In the genomic region with DNA sequence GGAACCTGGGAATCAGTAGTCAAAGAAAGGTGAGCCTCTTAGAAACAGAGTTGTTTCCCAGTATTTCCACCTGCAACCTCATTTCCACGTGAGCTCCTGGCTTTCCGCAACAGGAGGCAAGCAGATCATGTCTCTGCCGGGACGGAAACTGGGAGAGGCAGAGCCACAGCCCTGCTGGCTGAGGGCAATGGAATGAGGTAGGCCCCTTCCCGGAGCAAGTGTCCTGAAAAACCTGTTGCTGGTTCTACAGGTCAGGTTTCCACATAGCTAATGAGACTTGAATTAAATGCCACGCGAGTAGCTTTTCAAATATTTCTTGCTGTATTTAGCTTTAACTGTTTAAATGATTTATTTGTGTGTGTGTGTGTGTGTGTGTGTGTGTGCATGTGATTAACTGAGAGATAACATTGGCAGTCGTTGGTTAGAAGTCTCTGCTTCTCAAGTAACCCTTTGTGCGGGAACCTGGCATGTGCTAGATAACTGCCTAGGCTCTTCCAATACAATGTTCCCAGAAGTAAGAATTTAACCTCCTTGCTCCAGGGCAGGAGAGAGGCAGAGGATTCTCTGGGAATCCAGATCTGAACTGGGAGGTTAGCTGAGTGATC, we compare ENCODE assay signal across 16 mouse cellular contexts. TPM values are rescaled to one million over a fixed set of nuclear protein-coding genes. Genes with fewer than 3 reads are reported as not detected.
DNase-seq lines count a peak whose midpoint lies in the region; ATAC-seq and TF ChIP-seq lines count a peak whose summit lies in the region.
"Had no signal": no experiment of that assay in that cellular context is flagged by ENCODE, and none has a peak within 500 bp of the region (broad histone marks: within the 10 kb centered on the region; RNA-seq: fewer than 3 reads in every experiment).

No protein-coding gene starts in this region.

- H3K4me2 ChIP-seq in intestine, embryonic 15.5 days (replicated peaks): no peak overlapping the region
- H3K4me2 ChIP-seq in intestine, postnatal 0 days (replicated peaks; ENCODE audit: low read depth): no peak overlapping the region; the same call in 1 of the 2 replicates
- H3K4me2 ChIP-seq in lung, embryonic 15.5 days: no peak overlapping the region
- H3K4me2 ChIP-seq in limb, embryonic 15.5 days: no peak overlapping the region
- no peak overlapping the region for H3K4me2 ChIP-seq in stomach, postnatal 0 days (replicated peaks; ENCODE audit: low read depth)
- H3K4me2 ChIP-seq: heart, embryonic 15.5 days; liver, embryonic 12.5 days; midbrain, embryonic 13.5 days had no signal

- H3K9ac ChIP-seq in intestine, embryonic 15.5 days: no peak overlapping the region
- H3K9ac ChIP-seq in intestine, postnatal 0 days (ENCODE audit: low read depth, low read length): no peak overlapping the region
- H3K9ac ChIP-seq in lung, embryonic 15.5 days: no peak overlapping the region
- no peak overlapping the region for H3K9ac ChIP-seq in limb, embryonic 15.5 days
- H3K9ac ChIP-seq in stomach, postnatal 0 days (ENCODE audit: low read length): no peak overlapping the region
- H3K9ac ChIP-seq: heart, embryonic 15.5 days; liver, embryonic 12.5 days; midbrain, embryonic 13.5 days had no signal

- no peak for DNase-seq in lung, adult 2 months
- DNase-seq in stomach, postnatal 0 days (ENCODE audit: low spot score): peak; percentile 76
- no peak for DNase-seq in heart, embryonic 10.5 days (ENCODE audit: low spot score)
- DNase-seq: adrenal gland, postnatal 36 days; cerebellum, postnatal 14 days; embryo, embryonic 11 days; heart, adult 18-20 months; right cerebral cortex, postnatal 14 days had no signal

- ATAC-seq in intestine, embryonic 15.5 days: peak; percentile 85
- ATAC-seq in intestine, postnatal 0 days: no peak
- ATAC-seq in lung, embryonic 15.5 days (ENCODE audit: borderline replicate concordance, extremely low read depth, low FRiP score, low TSS enrichment): no peak
- no peak for ATAC-seq in limb, embryonic 15.5 days (ENCODE audit: insufficient number of reproducible peaks, low FRiP score, low TSS enrichment, low read depth)
- ATAC-seq in stomach, postnatal 0 days (ENCODE audit: low FRiP score, low TSS enrichment): peak; percentile 79
- ATAC-seq in inflammation-experienced regulatory T-cells, adult 6 months: no peak
- ATAC-seq: liver, embryonic 12.5 days; midbrain, embryonic 13.5 days had no signal

- H3K36me3 ChIP-seq in intestine, embryonic 15.5 days: no peaks in the 10 kb centered on the region
- no peaks in the 10 kb centered on the region for H3K36me3 ChIP-seq in intestine, postnatal 0 days (ENCODE audit: control insufficient read depth, insufficient read depth)
- H3K36me3 ChIP-seq in lung, embryonic 15.5 days: no peaks in the 10 kb centered on the region
- H3K36me3 ChIP-seq in limb, embryonic 15.5 days: peaks cover 27% of the 10 kb centered on the region
- peaks cover 3% of the 10 kb centered on the region; the same call in 1 of the 2 replicates for H3K36me3 ChIP-seq in stomach, postnatal 0 days (ENCODE audit: control insufficient read depth, insufficient read depth, low read length)
- peaks cover 11% of the 10 kb centered on the region for H3K36me3 ChIP-seq in heart, embryonic 10.5 days
- H3K36me3 ChIP-seq: heart, embryonic 15.5 days had no signal

- H3K27ac ChIP-seq in intestine, embryonic 15.5 days: no peak overlapping the region
- no peak overlapping the region for H3K27ac ChIP-seq in intestine, postnatal 0 days (ENCODE audit: low read depth, low read length)
- H3K27ac ChIP-seq in lung, embryonic 15.5 days: peak overlapping the region; percentile 48
- peak overlapping the region; percentile 47; the same call in 1 of the 2 replicates for H3K27ac ChIP-seq in limb, embryonic 15.5 days
- peak overlapping the region; percentile 61 for H3K27ac ChIP-seq in stomach, postnatal 0 days (replicated peaks)
- no peak overlapping the region for H3K27ac ChIP-seq in heart, embryonic 10.5 days
- H3K27ac ChIP-seq: heart, embryonic 15.5 days; liver, embryonic 12.5 days; midbrain, embryonic 13.5 days had no signal

- TF ChIP-seq EP300 in stomach, postnatal 0 days (optimal IDR thresholded peaks at IDR 0.05): peak; percentile 85

- no peak overlapping the region for H3K4me3 ChIP-seq in intestine, embryonic 15.5 days (replicated peaks)
- no peak overlapping the region for H3K4me3 ChIP-seq in intestine, postnatal 0 days (ENCODE audit: low read depth, low read length)
- H3K4me3 ChIP-seq in lung, embryonic 15.5 days: no peak overlapping the region
- H3K4me3 ChIP-seq in lung, adult 2 months (replicated peaks; ENCODE audit: extremely low read depth, low read depth, low read length): no peak overlapping the region
- no peak overlapping the region for H3K4me3 ChIP-seq in limb, embryonic 15.5 days
- no peak overlapping the region for H3K4me3 ChIP-seq in stomach, postnatal 0 days (ENCODE audit: low read depth, low read length)
- no peak overlapping the region for H3K4me3 ChIP-seq in heart, embryonic 10.5 days
- H3K4me3 ChIP-seq: heart, embryonic 15.5 days; liver, embryonic 12.5 days; midbrain, embryonic 13.5 days had no signal

- H3K27me3 ChIP-seq in intestine, embryonic 15.5 days (replicated peaks): no peaks in the 10 kb centered on the region
- no peaks in the 10 kb centered on the region for H3K27me3 ChIP-seq in intestine, postnatal 0 days (replicated peaks; ENCODE audit: control insufficient read depth, insufficient read depth, low read length)
- H3K27me3 ChIP-seq in lung, embryonic 15.5 days: no peaks in the 10 kb centered on the region
- H3K27me3 ChIP-seq in limb, embryonic 15.5 days: no peaks in the 10 kb centered on the region
- no peaks in the 10 kb centered on the region for H3K27me3 ChIP-seq in stomach, postnatal 0 days (ENCODE audit: control insufficient read depth, insufficient read depth, low read length)
- H3K27me3 ChIP-seq in heart, embryonic 10.5 days (ENCODE audit: insufficient read depth, poor library complexity, severe bottlenecking): no peaks in the 10 kb centered on the region
- H3K27me3 ChIP-seq: heart, embryonic 15.5 days; midbrain, embryonic 13.5 days had no signal

- no peaks in the 10 kb centered on the region for H3K4me1 ChIP-seq in intestine, embryonic 15.5 days (replicated peaks)
- no peaks in the 10 kb centered on the region for H3K4me1 ChIP-seq in intestine, postnatal 0 days (replicated peaks; ENCODE audit: control insufficient read depth, insufficient read depth, low read length)
- H3K4me1 ChIP-seq in lung, embryonic 15.5 days: peaks cover 1% of the 10 kb centered on the region; the same call in 1 of the 2 replicates
- no peaks in the 10 kb centered on the region for H3K4me1 ChIP-seq in lung, adult 2 months (ENCODE audit: control insufficient read depth, insufficient read depth, low read length)
- H3K4me1 ChIP-seq in limb, embryonic 15.5 days: peaks cover 7% of the 10 kb centered on the region; the same call in 1 of the 2 replicates
- H3K4me1 ChIP-seq in stomach, postnatal 0 days (replicated peaks; ENCODE audit: control insufficient read depth, insufficient read depth): peaks cover 3% of the 10 kb centered on the region; the same call in 1 of the 2 replicates
- peaks cover 11% of the 10 kb centered on the region for H3K4me1 ChIP-seq in heart, embryonic 10.5 days
- H3K4me1 ChIP-seq: liver, embryonic 12.5 days; midbrain, embryonic 13.5 days had no signal

- H3K9me3 ChIP-seq in intestine, embryonic 15.5 days: no peaks in the 10 kb centered on the region
- no peaks in the 10 kb centered on the region for H3K9me3 ChIP-seq in intestine, postnatal 0 days (ENCODE audit: control insufficient read depth)
- H3K9me3 ChIP-seq in lung, embryonic 15.5 days: no peaks in the 10 kb centered on the region
- no peaks in the 10 kb centered on the region for H3K9me3 ChIP-seq in limb, embryonic 15.5 days
- H3K9me3 ChIP-seq in stomach, postnatal 0 days (ENCODE audit: control insufficient read depth, low read length): no peaks in the 10 kb centered on the region
- H3K9me3 ChIP-seq in heart, embryonic 10.5 days: no peaks in the 10 kb centered on the region
- H3K9me3 ChIP-seq: heart, embryonic 15.5 days; liver, embryonic 12.5 days; midbrain, embryonic 13.5 days had no signal

- TF ChIP-seq CTCF in intestine, postnatal 0 days (IDR thresholded peaks at IDR 0.05; ENCODE audit: low read depth): no peak
- TF ChIP-seq CTCF in lung, adult 2 months (IDR thresholded peaks at IDR 0.05; ENCODE audit: insufficient read depth, low read length): no peak
- TF ChIP-seq CTCF in stomach, postnatal 0 days (IDR thresholded peaks at IDR 0.05; ENCODE audit: low read depth): no peak

- 33% methylated on average over 9 of the region's 9 CpGs for WGBS in intestine, embryonic 15.5 days
- WGBS in intestine, postnatal 0 days: 24% methylated on average over 9 of the region's 9 CpGs
- WGBS in lung, embryonic 15.5 days: 34% methylated on average over 9 of the region's 9 CpGs
- 45% methylated on average over 9 of the region's 9 CpGs for WGBS in lung, adult 2 months
- WGBS in limb, embryonic 15.5 days: 43% methylated on average over 9 of the region's 9 CpGs
- WGBS in stomach, postnatal 0 days: 32% methylated on average over 9 of the region's 9 CpGs
- 33% methylated on average over 9 of the region's 9 CpGs for whole genome bisulfite sequencing in heart, embryonic 10.5 days

- TF ChIP-seq POLR2A in lung, adult 2 months (IDR thresholded peaks at IDR 0.05; ENCODE audit: borderline replicate concordance, extremely low read depth, low read depth, low read length): no peak

RNA-seq across cellular contexts. Expression of a gene that starts 21.2 kb away (rescaled TPM):
- 14.7 and 15.5 TPM in 2 replicates for polyA plus RNA-seq in intestine, embryonic 15.5 days (2015; fragmentation: Nextera tagmentation; extraction: Ambion mirVana)
- polyA plus RNA-seq in intestine, postnatal 0 days (2015; fragmentation: Nextera tagmentation; extraction: Ambion mirVana): 4.5 and 5.6 TPM in 2 replicates
- polyA plus RNA-seq in lung, embryonic 15.5 days (2015; fragmentation: Nextera tagmentation; extraction: Ambion mirVana): 21.4 and 21.6 TPM in 2 replicates
- 11.8 and 16.4 TPM in 2 replicates for polyA plus RNA-seq in lung, adult 2 months (2012; rRNA removed)
- polyA plus RNA-seq in limb, embryonic 15.5 days (2015; fragmentation: Nextera tagmentation; extraction: Ambion mirVana): 28.7 and 32.6 TPM in 2 replicates
- polyA plus RNA-seq in stomach, postnatal 0 days (2015; fragmentation: Nextera tagmentation; extraction: Ambion mirVana): 20.6 and 22.8 TPM in 2 replicates
- polyA plus RNA-seq in inflammation-experienced regulatory T-cells, adult 6 months (2017; shearing (Covaris generic)): 1 to 10 TPM; 1.5 to 2.1 (median 1.6) TPM
- polyA plus RNA-seq in heart, embryonic 10.5 days (2016; fragmentation: Nextera tagmentation; extraction: Ambion mirVana): 8.9 and 11.6 TPM in 2 replicates

RNA-seq across cellular contexts. Expression of a gene that starts 31.4 kb away (rescaled TPM):
- 24.2 and 24.8 TPM in 2 replicates for polyA plus RNA-seq in intestine, embryonic 15.5 days (2015; fragmentation: Nextera tagmentation; extraction: Ambion mirVana)
- 8.2 and 10.7 TPM in 2 replicates for polyA plus RNA-seq in intestine, postnatal 0 days (2015; fragmentation: Nextera tagmentation; extraction: Ambion mirVana)
- polyA plus RNA-seq in lung, embryonic 15.5 days (2015; fragmentation: Nextera tagmentation; extraction: Ambion mirVana): 30.4 and 31.7 TPM in 2 replicates
- 21.6 and 24.5 TPM in 2 replicates for polyA plus RNA-seq in lung, adult 2 months (2012; rRNA removed)
- polyA plus RNA-seq in limb, embryonic 15.5 days (2015; fragmentation: Nextera tagmentation; extraction: Ambion mirVana): 22.1 and 22.2 TPM in 2 replicates
- polyA plus RNA-seq in stomach, postnatal 0 days (2015; fragmentation: Nextera tagmentation; extraction: Ambion mirVana): 10.1 and 10.4 TPM in 2 replicates
- 10 to 100 TPM; 13.7 to 20.3 (median 14.9) TPM for polyA plus RNA-seq in inflammation-experienced regulatory T-cells, adult 6 months (2017; shearing (Covaris generic))
- 31.4 and 32.0 TPM in 2 replicates for polyA plus RNA-seq in heart, embryonic 10.5 days (2016; fragmentation: Nextera tagmentation; extraction: Ambion mirVana)

RNA-seq across cellular contexts. Expression of a gene that starts 58.5 kb away (rescaled TPM):
- polyA plus RNA-seq in intestine, embryonic 15.5 days (2015; fragmentation: Nextera tagmentation; extraction: Ambion mirVana): 0.87 and 1.4 TPM in 2 replicates
- 1.5 and 1.6 TPM in 2 replicates for polyA plus RNA-seq in intestine, postnatal 0 days (2015; fragmentation: Nextera tagmentation; extraction: Ambion mirVana)
- polyA plus RNA-seq in lung, embryonic 15.5 days (2015; fragmentation: Nextera tagmentation; extraction: Ambion mirVana): 1.3 and 1.4 TPM in 2 replicates
- polyA plus RNA-seq in lung, adult 2 months (2012; rRNA removed): 3.9 and 4.2 TPM in 2 replicates
- not detected in 2 replicates for polyA plus RNA-seq in limb, embryonic 15.5 days (2015; fragmentation: Nextera tagmentation; extraction: Ambion mirVana)
- polyA plus RNA-seq in stomach, postnatal 0 days (2015; fragmentation: Nextera tagmentation; extraction: Ambion mirVana): 2.2 and 2.3 TPM in 2 replicates
- polyA plus RNA-seq in inflammation-experienced regulatory T-cells, adult 6 months (2017; shearing (Covaris generic)): under 1 TPM in 1 of 3 experiments, not detected in 2; 0.15 TPM
- 0.10 and 0.13 TPM in 2 replicates for polyA plus RNA-seq in heart, embryonic 10.5 days (2016; fragmentation: Nextera tagmentation; extraction: Ambion mirVana)

Comparison
In these comparisons a context has a peak if more than half of its experiments do, and no peak if none do; other contexts are left out.
1. ATAC-seq: peak in intestine, embryonic 15.5 days (single experiment) and stomach, postnatal 0 days (single experiment); none in intestine, postnatal 0 days (single experiment), lung, embryonic 15.5 days (single experiment), limb, embryonic 15.5 days (single experiment) and inflammation-experienced regulatory T-cells, adult 6 months (single experiment).
2. H3K27ac ChIP-seq: peak in lung, embryonic 15.5 days (single experiment), limb, embryonic 15.5 days (single experiment) and stomach, postnatal 0 days (single experiment); none in intestine, embryonic 15.5 days (single experiment), intestine, postnatal 0 days (single experiment) and heart, embryonic 10.5 days (single experiment).